Mouse (Mus musculus) c-Kit-negative CD71-positive TER-119-positive erythroid progenitor cells, embryonic 14.5 days (primary cell): ENCODE results near the gene ccdc198.
"Not testable (repeated sequence)": the region's sequence is repeated elsewhere in the genome, so short reads cannot be mapped to it uniquely, and the experiment has no call there.

Experiments
- DNase-seq: peaks from one replicate; pipeline ENCODE4 v3.0.0-alpha.2; 2013; ENCODE audit warnings: low read depth, low spot score

The ccdc198 gene

GRCm38 (mm10) chr14:49245126-49245714 lies at the start of gene ccdc198:
ccdc198 (minus strand) TSS chr14:49245474.
- no peak for DNase-seq

- DNase-seq = no peak
These were observed 48.7 kb upstream of the ccdc198 start for GRCm38 (mm10) chr14:49293802-49294449.

DNA sequence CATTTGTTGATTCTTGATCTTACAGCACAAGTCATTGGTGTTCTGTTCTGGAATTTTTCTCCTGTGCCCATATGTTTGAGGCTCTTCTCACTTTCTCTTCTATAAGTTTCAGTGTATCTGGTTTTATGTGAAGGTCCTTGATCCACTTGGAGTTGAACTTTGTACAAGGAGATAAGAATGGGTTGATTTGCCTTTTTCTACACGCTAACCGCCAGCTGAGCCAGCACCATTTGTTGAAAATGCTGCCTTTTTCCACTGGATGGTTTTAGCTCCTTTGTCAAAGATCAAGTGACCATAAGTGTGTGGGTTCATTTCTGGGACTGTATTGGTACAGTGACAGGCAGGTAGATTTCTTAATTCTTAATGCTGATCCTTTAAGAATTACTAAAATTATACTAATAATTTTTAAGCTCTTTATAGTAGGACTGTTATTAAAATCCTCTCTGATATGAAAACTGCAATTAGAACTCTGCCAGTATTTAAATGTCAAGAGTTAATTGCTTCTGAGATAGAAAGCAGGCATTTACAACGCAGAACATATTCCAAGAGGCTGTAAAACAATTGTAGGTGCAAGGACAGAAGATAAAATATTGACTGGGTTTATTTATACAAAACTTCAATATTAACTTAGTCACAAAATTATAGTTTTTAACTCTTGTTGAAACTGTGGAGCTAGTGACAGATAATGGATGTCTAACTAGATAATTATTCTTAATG lies 44.9 kb upstream of the ccdc198 start:
- no peak for DNase-seq

DNA sequence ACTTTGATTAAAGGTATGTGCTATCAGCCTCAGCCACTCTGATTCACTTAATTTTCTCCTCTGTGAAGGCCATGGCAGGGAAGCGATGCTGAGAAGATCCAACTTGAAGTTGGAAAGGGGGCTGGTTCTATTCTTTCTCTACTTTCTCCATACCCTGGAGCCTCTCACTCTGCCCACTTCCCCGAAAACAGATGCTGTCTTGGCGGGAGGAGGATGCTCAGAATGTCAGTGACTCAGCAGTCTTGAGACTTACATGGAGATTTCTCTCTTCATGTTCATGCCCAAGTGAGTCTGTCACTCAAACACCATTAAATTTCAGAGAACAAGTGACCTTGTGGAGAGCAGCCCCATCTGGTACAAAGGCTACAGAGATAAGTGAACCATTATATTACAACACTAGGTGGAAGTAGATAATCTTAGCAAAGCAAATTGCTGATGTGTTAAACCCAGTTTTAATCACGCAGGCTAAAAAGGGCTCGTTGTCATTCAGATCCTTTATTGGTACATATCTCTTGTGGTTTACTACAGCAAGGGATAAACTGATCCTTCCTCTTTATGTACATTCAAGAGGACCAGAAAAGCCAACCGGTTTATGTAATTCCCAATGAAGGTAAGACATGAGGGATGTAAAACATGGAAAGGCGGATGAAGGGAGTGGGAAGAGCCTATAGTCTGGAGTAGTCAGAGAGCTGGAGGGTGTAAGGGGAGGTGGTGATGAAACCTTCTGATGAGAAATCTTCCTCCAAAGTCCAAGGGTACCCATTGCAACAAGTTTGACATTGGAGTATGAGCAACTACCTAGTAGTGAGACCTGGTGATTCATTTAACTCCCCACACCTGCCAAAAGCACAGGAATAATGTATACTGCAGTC lies 38.7 kb upstream of the ccdc198 start:
- DNase-seq = no peak

DNA sequence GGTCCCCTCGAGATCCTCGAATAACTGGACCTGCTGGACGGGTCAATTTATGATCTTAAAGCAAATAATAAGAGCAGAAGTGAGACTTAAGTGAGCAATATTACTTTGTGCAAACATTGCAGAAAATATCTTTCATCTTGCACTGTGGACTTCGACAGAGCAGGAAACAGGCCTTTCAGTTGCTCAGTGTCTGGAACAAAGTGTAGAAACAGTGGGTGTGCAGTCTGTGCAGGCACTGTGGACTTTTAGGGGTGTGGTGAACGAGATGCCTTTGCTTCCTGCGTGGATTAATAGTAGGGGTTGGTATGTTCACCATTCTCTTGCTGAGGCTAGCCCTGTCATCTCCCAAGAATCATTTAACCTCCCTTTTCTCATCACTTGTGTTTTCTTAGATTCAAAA lies 33.6 kb upstream of the ccdc198 start:
- no peak for DNase-seq

DNA sequence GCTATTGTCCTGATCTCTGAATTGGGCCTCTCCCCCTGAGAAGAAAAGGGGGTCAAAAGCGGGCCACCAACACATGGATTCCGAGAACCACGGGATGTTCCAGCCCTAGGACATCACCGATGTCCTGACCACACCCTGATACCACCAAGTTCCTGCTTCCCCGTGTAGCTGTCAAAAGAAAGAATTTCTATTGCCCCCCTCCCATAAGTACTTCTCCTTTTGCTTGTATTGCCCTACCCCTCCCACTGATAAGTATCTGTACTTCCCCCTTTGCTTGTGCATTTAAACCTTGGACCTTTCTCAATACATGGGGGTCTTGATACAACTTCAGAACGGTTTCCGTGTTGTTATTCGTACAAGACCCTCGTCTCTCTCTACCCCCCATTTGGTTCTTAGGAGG lies 33.2 kb upstream of the ccdc198 start:
- DNase-seq = not testable (repeated sequence)

DNA sequence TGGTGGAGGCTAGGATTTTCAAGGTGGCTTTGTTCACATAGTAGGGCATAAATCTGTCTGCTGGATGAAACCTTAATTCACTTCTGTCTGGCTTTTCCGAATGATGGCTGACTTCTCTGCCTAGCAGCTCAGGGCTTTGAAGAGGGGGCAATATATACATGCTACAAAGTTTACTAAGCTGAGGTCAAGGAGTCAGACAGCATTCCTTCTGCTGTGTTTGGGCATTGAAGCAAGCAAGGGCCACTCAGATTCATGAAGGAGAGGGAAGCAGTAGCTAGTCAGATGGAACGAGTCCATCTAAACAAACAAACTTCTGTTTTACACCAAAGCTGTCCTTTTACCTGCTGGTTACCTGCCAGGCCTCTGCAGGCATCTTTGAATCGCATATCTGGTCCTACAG lies 32.4 kb upstream of the ccdc198 start:
- DNase-seq = no peak

DNA sequence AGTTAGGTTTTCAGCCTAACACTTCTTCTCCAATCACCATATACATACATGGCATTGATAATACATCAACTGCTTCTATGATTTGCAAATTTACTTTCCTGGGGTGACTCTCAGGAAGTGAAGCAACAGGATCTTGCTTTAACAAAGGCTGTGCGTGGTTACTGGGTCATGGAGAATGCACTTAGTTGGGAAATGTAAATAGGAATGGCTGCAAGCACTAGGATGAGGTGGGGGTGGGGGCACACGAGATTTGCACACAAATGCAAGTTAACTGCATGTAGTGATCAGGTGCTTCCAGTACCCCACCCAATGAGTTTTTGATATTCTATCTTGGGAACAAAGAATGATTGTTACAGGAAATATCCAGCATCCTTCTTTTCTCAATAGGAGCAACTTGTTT lies 30.1 kb upstream of the ccdc198 start:
- no peak for DNase-seq

- no peak for DNase-seq
These were observed 20.2 kb upstream of the ccdc198 start for GRCm38 (mm10) chr14:49265286-49266002.

DNA sequence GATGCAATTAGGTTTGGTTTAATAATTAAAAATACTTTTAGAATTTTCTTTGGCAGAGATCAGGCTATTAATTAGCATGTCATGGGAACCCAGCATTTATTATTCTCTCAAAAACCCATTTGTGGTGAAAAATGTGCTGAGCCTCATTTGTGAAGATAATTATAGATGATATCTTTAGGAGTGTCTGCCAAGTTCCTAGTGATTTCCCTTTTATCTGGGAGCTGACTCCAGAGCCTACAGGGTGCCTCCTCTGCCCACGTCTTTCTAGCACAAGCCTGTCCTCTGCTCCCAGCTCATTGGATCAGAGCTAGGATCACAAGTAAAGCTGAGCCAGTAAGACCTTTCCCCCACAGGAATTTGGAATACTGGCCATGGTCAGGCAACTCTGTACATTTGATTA lies 3.8 kb downstream of the ccdc198 start:
- no peak for DNase-seq

- no peak for DNase-seq
These were observed 7.1 kb downstream of the ccdc198 start for GRCm38 (mm10) chr14:49238206-49238605.

DNA sequence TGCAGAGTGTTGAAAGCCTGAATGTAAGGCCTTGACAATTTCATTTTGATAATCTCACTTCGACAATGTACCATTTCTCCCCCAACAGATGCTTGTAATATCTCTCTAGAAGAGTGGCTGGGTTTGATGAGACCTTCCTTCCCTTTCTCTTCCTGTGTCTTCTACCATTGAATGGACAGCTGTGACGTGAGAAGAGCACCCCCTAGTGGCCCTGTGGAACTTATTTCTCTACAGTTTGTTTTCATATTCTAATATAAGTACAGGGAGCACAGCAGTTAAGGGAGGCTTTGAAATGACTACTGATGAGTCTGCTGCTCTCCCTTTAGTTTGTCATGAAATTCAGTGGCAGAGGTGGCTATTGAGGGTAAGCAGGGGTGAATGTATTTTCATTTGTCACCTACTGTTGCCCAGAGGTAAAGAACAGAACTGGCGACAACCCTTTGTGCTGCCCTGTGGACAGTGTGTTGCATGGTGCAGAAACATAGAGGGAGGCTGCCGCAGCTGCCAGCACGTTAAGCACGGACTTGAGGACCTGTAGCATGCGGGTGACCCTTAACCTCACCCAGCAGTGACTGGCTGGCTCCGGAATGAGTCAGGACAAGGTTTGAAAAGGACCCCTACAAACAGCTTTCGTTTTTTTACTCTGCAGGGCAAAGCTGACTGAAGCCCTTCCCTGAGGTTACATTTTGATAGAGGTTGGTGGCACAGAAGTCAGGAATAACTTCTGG lies 10.3 kb downstream of the ccdc198 start:
- peak; percentile 20 for DNase-seq

DNA sequence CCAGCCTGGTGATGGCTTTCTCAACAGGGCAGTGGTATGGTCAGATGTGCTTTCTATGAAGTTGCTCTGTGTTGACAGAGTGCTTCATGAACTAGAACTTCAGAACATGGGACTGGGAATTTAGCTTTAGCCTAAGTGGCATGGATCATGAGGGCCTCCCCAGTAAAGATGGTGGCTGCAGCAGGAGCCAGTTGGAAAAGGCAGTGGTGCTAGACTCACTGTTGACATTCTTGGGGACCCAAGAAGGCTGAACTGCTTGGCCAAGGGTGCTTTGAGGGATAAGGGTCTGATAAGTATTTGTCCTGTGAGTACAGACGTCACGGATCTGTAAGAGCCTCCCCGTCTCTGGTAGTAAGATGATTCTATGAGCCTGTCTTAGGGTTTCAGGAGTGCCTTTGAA lies 13.4 kb downstream of the ccdc198 start:
- DNase-seq = no peak

- no peak for DNase-seq
These were observed 18.3 kb downstream of the ccdc198 start for GRCm38 (mm10) chr14:49226986-49227385.

DNA sequence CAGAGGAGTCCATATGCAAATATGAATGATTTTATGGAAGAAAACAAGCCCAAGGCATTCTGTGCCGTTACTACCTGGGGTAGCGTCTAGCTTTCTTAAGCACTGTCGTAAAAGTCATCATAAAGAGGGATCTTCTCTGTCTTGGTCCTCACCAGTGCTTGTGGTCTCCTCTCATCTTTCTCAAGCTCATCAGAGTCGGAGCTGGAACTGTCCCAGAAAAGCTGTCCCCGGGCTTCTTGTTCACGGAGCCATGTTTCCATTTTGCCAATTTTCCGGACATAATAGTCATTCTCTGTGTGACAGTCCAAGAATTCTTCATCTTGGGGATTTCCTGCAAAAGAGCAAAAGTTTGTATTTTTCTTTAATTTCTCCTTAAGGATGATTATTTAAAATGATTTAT lies 18.8 kb downstream of the ccdc198 start:
- DNase-seq = no peak

DNA sequence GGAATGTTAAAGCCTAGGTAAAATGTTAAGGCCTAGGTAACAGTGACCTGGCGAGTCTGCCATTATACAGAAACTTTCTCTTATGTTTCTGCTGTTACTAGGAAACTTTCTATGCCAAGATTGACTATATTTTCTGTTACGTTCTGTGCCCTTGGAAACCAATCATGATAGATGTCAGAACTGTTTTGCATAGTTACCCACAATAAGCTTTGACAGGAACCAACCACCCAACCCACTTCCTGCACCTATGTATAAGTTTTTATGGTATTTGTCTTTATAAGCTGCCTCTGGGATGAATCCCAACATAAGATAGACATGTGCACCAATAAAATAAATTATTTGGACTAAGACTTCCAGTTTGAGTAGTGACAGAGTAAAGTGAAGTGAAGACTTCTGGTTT lies 23.5 kb downstream of the ccdc198 start:
- DNase-seq = no peak

DNA sequence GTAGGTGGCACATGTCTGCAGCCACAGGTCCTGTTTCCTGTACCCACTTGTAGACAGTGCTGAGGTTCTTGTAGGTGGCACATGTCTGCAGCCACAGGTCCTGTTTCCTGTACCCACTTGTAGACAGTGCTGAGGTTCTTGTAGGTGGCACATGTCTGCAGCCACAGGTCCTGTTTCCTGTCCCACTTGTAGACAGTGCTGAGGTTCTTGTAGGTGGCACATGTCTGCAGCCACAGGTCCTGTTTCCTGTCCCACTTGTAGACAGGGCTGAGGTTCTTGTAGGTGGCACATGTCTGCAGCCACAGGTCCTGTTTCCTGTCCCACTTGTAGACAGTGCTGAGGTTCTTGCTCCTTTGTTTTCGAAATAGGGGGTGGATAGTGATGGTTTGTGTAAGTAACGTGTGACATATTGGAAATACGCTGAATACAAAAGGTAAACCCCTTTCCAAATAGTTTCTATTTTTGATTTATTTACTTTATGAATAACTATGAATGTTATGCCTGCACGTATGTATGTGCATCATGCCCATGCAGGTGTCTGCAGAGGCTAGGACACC lies 25.7 kb downstream of the ccdc198 start:
- DNase-seq = not testable (repeated sequence)

DNA sequence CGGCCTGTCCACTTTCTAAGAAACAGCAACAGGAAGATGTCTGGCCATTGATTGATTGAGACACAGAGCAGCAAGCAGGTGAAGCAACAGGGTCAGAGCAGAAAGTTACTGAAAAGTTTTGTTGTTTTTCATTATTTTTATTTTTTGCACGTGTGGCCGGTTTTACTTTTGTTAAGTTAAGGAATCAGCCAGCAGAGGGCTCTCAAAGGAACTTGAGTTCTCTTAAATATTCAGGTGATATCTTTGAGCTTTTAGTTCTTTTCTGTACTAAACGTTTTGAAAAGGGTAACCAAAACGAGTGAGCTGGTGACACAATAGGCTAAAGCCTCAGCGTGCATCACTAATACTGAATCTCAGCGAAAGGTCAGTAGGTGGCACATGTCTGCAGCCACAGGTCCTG lies 26.6 kb downstream of the ccdc198 start:
- no peak for DNase-seq

GRCm38 (mm10) chr14:49210215-49210614 lies 35.1 kb downstream of the ccdc198 start:
- not testable (repeated sequence) for DNase-seq

- DNase-seq = no peak
These were observed 44.0 kb downstream of the ccdc198 start for GRCm38 (mm10) chr14:49201073-49201778.
